Mouse (Mus musculus): ENCODE data around the gene Ruvbl1. TPM values are rescaled to one million over a fixed set of nuclear protein-coding genes. Genes with fewer than 3 reads are reported as not detected.

Ruvbl1 gene
- polyA plus RNA-seq, 1 experiment from 2014 or later = 37.9 TPM

DNA sequence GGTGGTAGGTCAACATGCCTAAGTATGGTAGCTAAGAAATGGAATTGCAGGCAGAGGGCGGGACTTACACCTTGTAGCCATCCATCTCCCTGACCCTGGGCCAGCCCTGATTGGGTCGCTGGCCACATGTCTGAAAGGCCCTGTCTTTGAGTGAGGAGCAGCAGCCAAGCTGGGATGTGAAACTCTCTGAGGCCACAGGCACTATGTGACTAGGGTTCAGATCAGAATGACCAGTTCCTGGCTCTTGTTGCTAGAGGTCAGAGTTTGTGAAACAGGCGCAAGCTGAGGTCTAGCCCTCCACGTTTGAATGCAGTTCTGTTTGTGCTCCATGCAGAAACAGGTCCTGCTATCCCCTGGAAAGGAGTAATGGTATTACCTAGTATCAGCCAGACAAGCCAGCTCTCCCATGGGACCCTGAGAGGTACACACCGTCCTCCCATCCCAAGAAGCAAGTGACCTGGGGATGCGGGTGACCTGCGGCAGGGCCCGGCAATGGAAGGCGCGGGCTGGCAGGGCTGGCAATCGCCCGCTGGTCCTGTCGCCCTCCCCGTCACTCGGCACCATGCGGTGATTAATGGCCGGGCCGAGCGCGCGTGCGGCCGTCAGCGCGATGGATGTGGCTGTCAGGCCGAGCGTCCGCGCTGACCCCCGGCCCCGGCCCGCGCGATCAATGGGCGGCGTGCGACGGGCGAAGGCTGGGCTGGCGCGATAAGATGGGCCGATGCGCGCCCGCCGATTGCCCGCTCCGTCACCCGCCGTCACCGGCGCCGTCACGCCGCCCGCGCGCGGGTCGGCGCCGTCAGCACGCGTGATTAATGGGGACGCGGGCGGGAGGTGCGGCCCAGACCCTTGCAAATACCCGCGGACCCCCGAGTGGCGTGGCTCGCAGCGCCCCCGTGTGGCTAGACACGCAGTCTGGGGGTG lies 34.5 kb downstream of the Ruvbl1 start:
- H3K4me2 ChIP-seq (replicated peaks; ENCODE audit: low read depth) = peak overlapping the region; percentile 88
- TF ChIP-seq CTCF (IDR thresholded peaks at IDR 0.05; ENCODE audit: low read depth) = peak; percentile 83
- TF ChIP-seq EP300 (optimal IDR thresholded peaks at IDR 0.05) = no peak
- no peak overlapping the region for H3K27ac ChIP-seq (replicated peaks)
- no peaks in the 10 kb centered on the region for H3K9me3 ChIP-seq (ENCODE audit: control insufficient read depth, low read length)
- peak; percentile 45; the same call in 1 of the 2 replicates for ATAC-seq (ENCODE audit: low FRiP score, low TSS enrichment)
- H3K4me1 ChIP-seq (replicated peaks; ENCODE audit: control insufficient read depth, insufficient read depth) = no peaks in the 10 kb centered on the region
- peak; percentile 59 for DNase-seq (ENCODE audit: low spot score)
- 4% methylated on average over 73 of the region's 76 CpGs for WGBS
- peak overlapping the region; percentile 49 for H3K4me3 ChIP-seq (ENCODE audit: low read depth, low read length)
- no peaks in the 10 kb centered on the region for H3K27me3 ChIP-seq (ENCODE audit: control insufficient read depth, insufficient read depth, low read length)
- H3K9ac ChIP-seq (ENCODE audit: low read length) = peak overlapping the region; percentile 59
- H3K36me3 ChIP-seq (ENCODE audit: control insufficient read depth, insufficient read depth, low read length) = peaks cover 24% of the 10 kb centered on the region

DNA sequence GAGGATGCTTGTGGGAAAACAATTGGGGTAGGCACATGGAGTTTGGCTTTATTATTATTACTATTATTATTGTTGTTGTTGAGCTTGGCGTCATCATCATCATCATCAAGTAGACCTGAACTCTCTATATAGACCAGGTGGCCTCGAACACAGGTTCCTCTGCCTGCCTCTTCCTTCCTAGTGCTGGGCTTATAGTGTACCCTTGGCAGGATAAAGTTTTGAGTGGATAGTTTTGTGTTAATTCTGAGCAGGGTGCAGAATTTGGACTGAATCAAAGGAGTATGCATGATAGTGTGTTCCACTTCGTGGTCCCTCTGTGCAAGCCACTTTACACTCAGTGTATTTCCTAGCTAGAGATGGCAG lies 35.2 kb downstream of the Ruvbl1 start:
- Histone ChIP-seq H3K4me1 (replicated peaks; ENCODE audit: control insufficient read depth, insufficient read depth) (no peaks in the 10 kb centered on the region), H3K27me3 (ENCODE audit: control insufficient read depth, insufficient read depth, low read length) (no peaks in the 10 kb centered on the region), H3K9me3 (ENCODE audit: control insufficient read depth, low read length) (no peaks in the 10 kb centered on the region), H3K4me3 (ENCODE audit: low read depth, low read length) (peak overlapping the region; percentile 49), H3K36me3 (ENCODE audit: control insufficient read depth, insufficient read depth, low read length) (peaks cover 30% of the 10 kb centered on the region), H3K9ac (ENCODE audit: low read length) (no peak overlapping the region), H3K27ac (replicated peaks) (no peak overlapping the region), H3K4me2 (replicated peaks; ENCODE audit: low read depth) (peak overlapping the region; percentile 88)
- TF ChIP-seq EP300 (optimal IDR thresholded peaks at IDR 0.05) (no peak), CTCF (IDR thresholded peaks at IDR 0.05; ENCODE audit: low read depth) (no peak)
- ATAC-seq (ENCODE audit: low FRiP score, low TSS enrichment) = 0 out of 2 replicates have a peak, but pooled peaks have one; percentile 1
- 5% methylated on average over 3 of the region's 3 CpGs for WGBS
- DNase-seq (ENCODE audit: low spot score) = no peak

DNA sequence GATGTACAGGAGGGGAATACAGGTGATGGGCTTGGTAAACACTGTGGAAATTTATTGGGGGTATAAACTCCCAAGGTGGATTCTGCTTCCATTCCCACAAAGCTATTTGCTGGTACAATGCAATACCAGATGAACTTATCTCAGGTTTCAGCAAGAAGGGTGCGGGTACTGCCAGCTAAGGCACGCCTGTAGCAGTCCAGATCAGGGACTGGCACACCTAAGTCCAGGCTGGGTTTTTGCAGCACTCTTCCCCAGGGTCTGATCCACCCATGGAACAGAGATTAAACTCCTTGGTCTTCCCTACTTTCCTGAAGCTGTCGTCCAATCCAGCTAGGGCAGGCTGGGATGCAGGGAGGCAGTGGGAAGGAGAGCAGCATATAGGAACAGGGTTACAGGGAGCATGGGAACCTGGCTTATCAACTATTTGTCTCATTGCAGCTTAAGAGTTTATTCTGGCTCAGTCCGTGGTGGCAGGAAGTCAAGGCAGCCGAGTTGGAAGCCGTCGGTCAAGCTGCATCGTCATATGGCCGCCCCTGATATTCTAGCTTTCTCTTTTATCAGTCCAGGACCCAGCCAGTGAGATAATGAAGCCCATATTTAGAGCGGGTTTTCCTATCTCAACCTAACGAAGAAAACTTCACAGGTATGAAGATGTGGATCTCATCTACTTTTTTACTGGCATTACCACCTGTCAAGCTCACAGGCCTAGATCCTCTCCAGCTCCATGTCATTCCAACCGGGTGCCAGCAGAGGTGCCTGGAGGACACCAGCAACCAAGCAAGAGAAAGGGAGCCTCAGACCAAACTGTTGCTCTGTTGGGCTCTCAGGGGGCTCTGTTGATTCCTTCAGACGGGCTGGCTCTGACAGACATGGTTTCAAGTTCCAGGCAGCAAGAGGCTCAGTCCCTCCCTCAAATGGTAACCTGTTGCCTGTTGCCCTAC lies 37.1 kb downstream of the Ruvbl1 start:
- Histone ChIP-seq H3K27me3 (ENCODE audit: control insufficient read depth, insufficient read depth, low read length) (no peaks in the 10 kb centered on the region), H3K4me3 (ENCODE audit: low read depth, low read length) (no peak overlapping the region), H3K9ac (ENCODE audit: low read length) (no peak overlapping the region), H3K4me1 (replicated peaks; ENCODE audit: control insufficient read depth, insufficient read depth) (no peaks in the 10 kb centered on the region), H3K27ac (replicated peaks) (no peak overlapping the region), H3K4me2 (replicated peaks; ENCODE audit: low read depth) (no peak overlapping the region), H3K9me3 (ENCODE audit: control insufficient read depth, low read length) (no peaks in the 10 kb centered on the region), H3K36me3 (ENCODE audit: control insufficient read depth, insufficient read depth, low read length) (peaks cover 45% of the 10 kb centered on the region)
- DNase-seq (ENCODE audit: low spot score) (no peak), ATAC-seq (ENCODE audit: low FRiP score, low TSS enrichment) (0 out of 2 replicates have a peak, but pooled peaks have one; percentile 7)
- 67% methylated on average over 13 of the region's 13 CpGs for WGBS
- TF ChIP-seq EP300 (optimal IDR thresholded peaks at IDR 0.05) (no peak), CTCF (IDR thresholded peaks at IDR 0.05; ENCODE audit: low read depth) (no peak)

DNA sequence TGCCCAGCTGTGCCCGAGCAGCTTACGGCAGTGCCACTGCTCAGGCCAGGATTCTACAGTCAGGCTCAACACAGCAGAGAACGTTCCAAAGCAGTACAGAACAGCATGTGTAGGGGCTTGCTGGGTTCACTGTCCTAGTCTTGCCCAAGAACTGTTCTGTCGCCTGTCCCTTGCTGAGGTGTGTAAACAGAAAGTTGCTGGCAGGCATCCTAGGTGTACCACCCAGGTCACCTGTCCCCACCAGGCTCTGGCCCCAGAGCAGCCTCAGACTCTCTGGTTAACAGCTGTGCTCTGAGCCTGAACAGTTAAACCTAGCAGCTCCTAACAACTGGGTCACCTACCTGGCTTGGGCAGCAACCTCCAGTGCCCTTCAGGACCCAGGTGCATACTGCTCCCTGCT lies 37.8 kb downstream of the Ruvbl1 start:
- no peak for DNase-seq (ENCODE audit: low spot score)
- Histone ChIP-seq H3K4me3 (ENCODE audit: low read depth, low read length) (no peak overlapping the region), H3K4me2 (replicated peaks; ENCODE audit: low read depth) (no peak overlapping the region), H3K9ac (ENCODE audit: low read length) (no peak overlapping the region), H3K36me3 (ENCODE audit: control insufficient read depth, insufficient read depth, low read length) (peaks cover 47% of the 10 kb centered on the region), H3K9me3 (ENCODE audit: control insufficient read depth, low read length) (no peaks in the 10 kb centered on the region), H3K4me1 (replicated peaks; ENCODE audit: control insufficient read depth, insufficient read depth) (no peaks in the 10 kb centered on the region), H3K27me3 (ENCODE audit: control insufficient read depth, insufficient read depth, low read length) (no peaks in the 10 kb centered on the region), H3K27ac (replicated peaks) (no peak overlapping the region)
- ATAC-seq (ENCODE audit: low FRiP score, low TSS enrichment) = 0 out of 2 replicates have a peak, but pooled peaks have one; percentile 30
- 80% methylated on average over 4 of the region's 4 CpGs for WGBS
- TF ChIP-seq CTCF (IDR thresholded peaks at IDR 0.05; ENCODE audit: low read depth) (peak; percentile 28; the same call in 1 of the 2 replicates), EP300 (optimal IDR thresholded peaks at IDR 0.05) (no peak)

DNA sequence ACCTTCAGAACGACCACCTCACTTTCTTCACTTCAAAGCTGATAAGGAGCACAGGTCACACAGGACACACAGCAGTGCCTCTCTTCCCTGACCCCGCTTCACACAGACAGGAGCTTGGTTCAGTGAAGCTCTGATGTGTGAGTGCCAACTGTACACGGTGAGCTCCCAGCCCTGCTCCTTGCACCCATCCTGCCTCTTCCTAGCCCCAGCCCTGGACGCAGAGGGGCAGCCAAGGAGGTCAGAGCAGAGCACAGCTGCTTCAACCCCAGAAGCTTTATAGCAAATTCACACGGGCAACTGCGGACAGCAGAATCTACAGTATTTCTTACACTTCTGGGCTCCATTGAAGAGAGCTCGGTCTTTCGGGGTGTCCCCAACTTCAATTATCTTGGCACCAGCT lies 48.8 kb downstream of the Ruvbl1 start:
- ATAC-seq (ENCODE audit: low FRiP score, low TSS enrichment) (no peak), DNase-seq (ENCODE audit: low spot score) (no peak)
- Histone ChIP-seq H3K4me2 (replicated peaks; ENCODE audit: low read depth) (no peak overlapping the region), H3K9ac (ENCODE audit: low read length) (no peak overlapping the region), H3K4me1 (replicated peaks; ENCODE audit: control insufficient read depth, insufficient read depth) (peaks cover 5% of the 10 kb centered on the region; the same call in 1 of the 2 replicates), H3K27ac (replicated peaks) (no peak overlapping the region), H3K4me3 (ENCODE audit: low read depth, low read length) (no peak overlapping the region), H3K9me3 (ENCODE audit: control insufficient read depth, low read length) (no peaks in the 10 kb centered on the region), H3K27me3 (ENCODE audit: control insufficient read depth, insufficient read depth, low read length) (no peaks in the 10 kb centered on the region), H3K36me3 (ENCODE audit: control insufficient read depth, insufficient read depth, low read length) (peaks cover 34% of the 10 kb centered on the region)
- TF ChIP-seq EP300 (optimal IDR thresholded peaks at IDR 0.05) (no peak), CTCF (IDR thresholded peaks at IDR 0.05; ENCODE audit: low read depth) (no peak)
- WGBS = 84% methylated on average over 8 of the region's 8 CpGs
